Mouse (Mus musculus) liver, embryonic 16.5 days (tissue): Measurements from ENCODE around the gene Sypl. TPM values are rescaled to one million over a fixed set of nuclear protein-coding genes. Genes with fewer than 3 reads are reported as not detected.

Source experiments
- ATAC-seq: fragments of 200-750 bp; cut with Nextera tagmentation; 2 replicates; pipeline ENCODE4 v1.8.0; 2017; ENCODE audit warnings: low read depth, mild to moderate bottlenecking, moderate number of reproducible peaks, moderate library complexity
- H3K27ac ChIP-seq: fragments of 300-500 bp; sonication (generic); 2 replicates; pipeline ENCODE4 v1.5.1; 2014; ENCODE audit warnings: mild to moderate bottlenecking, low read length
- H3K27me3 ChIP-seq: fragments of 300-500 bp; sonication (generic); 2 replicates; pipeline ENCODE4 v1.6.1; 2014; ENCODE audit warnings: low read depth, low read length, mixed read lengths; ENCODE audit not compliant: control insufficient read depth, insufficient read depth
- H3K36me3 ChIP-seq: fragments of 300-500 bp; sonication (generic); 2 replicates; pipeline ENCODE4 v1.6.1; 2014; ENCODE audit warnings: mild to moderate bottlenecking; ENCODE audit not compliant: control insufficient read depth, insufficient read depth
- H3K4me1 ChIP-seq: fragments of 300-500 bp; sonication (generic); 2 replicates; pipeline ENCODE4 v1.6.1; 2014; ENCODE audit warnings: low read depth, low read length, mixed read lengths; ENCODE audit not compliant: control insufficient read depth
- H3K4me2 ChIP-seq: fragments of 300-500 bp; sonication (generic); 2 replicates; pipeline ENCODE4 v1.6.1; 2014; ENCODE audit warnings: low read depth, low read length, mixed read lengths
- H3K4me3 ChIP-seq: fragments of 300-500 bp; sonication (generic); 2 replicates; pipeline ENCODE4 v1.5.1; 2014; ENCODE audit warnings: low read depth, mild to moderate bottlenecking, low read length
- H3K9ac ChIP-seq: fragments of 300-500 bp; sonication (generic); 2 replicates; pipeline ENCODE4 v1.6.1; 2014; ENCODE audit warnings: low read depth, low read length
- H3K9me3 ChIP-seq: fragments of 300-500 bp; sonication (generic); replicated peaks from 2 replicates; pipeline ENCODE4 v1.6.1; 2016; ENCODE audit warnings: low read length; ENCODE audit not compliant: control insufficient read depth
- WGBS: fragments of 180-500 bp; shearing (Covaris S2); extraction: QIAGEN DNeasy Blood & Tissue Kit; methylation state at CpG from one replicate; pipeline ENCODE4 v1.1.7; 2014; ENCODE audit not compliant: insufficient replicate concordance; 5-methylcytosine and 5-hydroxymethylcytosine counted together
- polyA plus RNA-seq: library from polyadenylated mRNA; unstranded; fragments of >200 nt; fragmentation: Nextera tagmentation; extraction: Ambion mirVana; gene quantifications from 2 replicates; pipeline ENCODE4 v1.2.1, GENCODE M21; 2015

Sypl gene
- polyA plus RNA-seq, 1 experiment from 2014 or later: 39.0 TPM

GRCm38 (mm10) chr12:33005858-33006257, 52.2 kb downstream of the Sypl start:
- Histone ChIP-seq H3K27me3 (no peaks in the 10 kb centered on the region), H3K9me3 (no peaks in the 10 kb centered on the region), H3K4me3 (no peak overlapping the region), H3K36me3 (no peaks in the 10 kb centered on the region), H3K4me1 (no peaks in the 10 kb centered on the region), H3K27ac (no peak overlapping the region), H3K9ac (no peak overlapping the region), H3K4me2 (no peak overlapping the region)
- WGBS: 59% methylated on average over 5 of the region's 5 CpGs
- no peak for ATAC-seq

GRCm38 (mm10) chr12:33007176-33007575, 53.5 kb downstream of the Sypl start:
- no peak overlapping the region for H3K9ac ChIP-seq
- no peaks in the 10 kb centered on the region for H3K27me3 ChIP-seq
- WGBS: 68% methylated on average over 2 of the region's 2 CpGs
- ATAC-seq: no peak
- H3K4me2 ChIP-seq: no peak overlapping the region
- H3K36me3 ChIP-seq: no peaks in the 10 kb centered on the region
- no peaks in the 10 kb centered on the region for H3K4me1 ChIP-seq
- H3K4me3 ChIP-seq: no peak overlapping the region
- no peaks in the 10 kb centered on the region for H3K9me3 ChIP-seq
- no peak overlapping the region for H3K27ac ChIP-seq

GRCm38 (mm10) chr12:33008305-33009110, 54.8 kb downstream of the Sypl start:
- WGBS: 41% methylated on average over 7 of the region's 7 CpGs
- Histone ChIP-seq H3K9ac (no peak overlapping the region), H3K4me2 (no peak overlapping the region), H3K27ac (no peak overlapping the region), H3K9me3 (no peaks in the 10 kb centered on the region), H3K4me1 (no peaks in the 10 kb centered on the region), H3K4me3 (no peak overlapping the region), H3K27me3 (no peaks in the 10 kb centered on the region), H3K36me3 (no peaks in the 10 kb centered on the region)
- ATAC-seq: no peak

- H3K27ac ChIP-seq: no peak overlapping the region
- no peaks in the 10 kb centered on the region for H3K36me3 ChIP-seq
- 84% methylated on average over 6 of the region's 6 CpGs for WGBS
- H3K4me2 ChIP-seq: no peak overlapping the region
- H3K27me3 ChIP-seq: no peaks in the 10 kb centered on the region
- no peaks in the 10 kb centered on the region for H3K9me3 ChIP-seq
- no peaks in the 10 kb centered on the region for H3K4me1 ChIP-seq
- ATAC-seq: no peak
- no peak overlapping the region for H3K9ac ChIP-seq
- H3K4me3 ChIP-seq: no peak overlapping the region
Measured at GRCm38 (mm10) chr12:33009206-33009966, 55.7 kb downstream of the Sypl start.

GRCm38 (mm10) chr12:33010026-33010425, 56.3 kb downstream of the Sypl start:
- Histone ChIP-seq H3K4me2 (no peak overlapping the region), H3K9ac (no peak overlapping the region), H3K27me3 (no peaks in the 10 kb centered on the region), H3K4me3 (no peak overlapping the region), H3K4me1 (no peaks in the 10 kb centered on the region), H3K36me3 (no peaks in the 10 kb centered on the region), H3K27ac (no peak overlapping the region), H3K9me3 (no peaks in the 10 kb centered on the region)
- 15% methylated on average over 3 of the region's 3 CpGs for WGBS
- ATAC-seq: no peak

GRCm38 (mm10) chr12:33014050-33014796, 60.5 kb downstream of the Sypl start:
- no peak for ATAC-seq
- Histone ChIP-seq H3K9me3 (no peaks in the 10 kb centered on the region), H3K4me2 (no peak overlapping the region), H3K4me1 (no peaks in the 10 kb centered on the region), H3K9ac (no peak overlapping the region), H3K27ac (no peak overlapping the region), H3K4me3 (no peak overlapping the region), H3K27me3 (no peaks in the 10 kb centered on the region), H3K36me3 (no peaks in the 10 kb centered on the region)
- WGBS: 40% methylated on average over 7 of the region's 7 CpGs

GRCm38 (mm10) chr12:33015103-33015502, 61.4 kb downstream of the Sypl start:
- no peak for ATAC-seq
- Histone ChIP-seq H3K36me3 (no peaks in the 10 kb centered on the region), H3K4me3 (no peak overlapping the region), H3K27me3 (no peaks in the 10 kb centered on the region), H3K9ac (no peak overlapping the region), H3K9me3 (no peaks in the 10 kb centered on the region), H3K4me1 (no peaks in the 10 kb centered on the region), H3K4me2 (no peak overlapping the region), H3K27ac (no peak overlapping the region)
- WGBS: 43% methylated on average over 1 of the region's 1 CpGs

GRCm38 (mm10) chr12:33016824-33017705, 63.4 kb downstream of the Sypl start:
- H3K4me2 ChIP-seq: no peak overlapping the region
- WGBS: 44% methylated on average over 7 of the region's 7 CpGs
- H3K9ac ChIP-seq: no peak overlapping the region
- H3K36me3 ChIP-seq: no peaks in the 10 kb centered on the region
- no peaks in the 10 kb centered on the region for H3K9me3 ChIP-seq
- no peaks in the 10 kb centered on the region for H3K4me1 ChIP-seq
- no peak overlapping the region for H3K4me3 ChIP-seq
- no peak overlapping the region for H3K27ac ChIP-seq
- no peak for ATAC-seq
- H3K27me3 ChIP-seq: no peaks in the 10 kb centered on the region
